In genomic region chr6:137936268-137936667, GRCm38 (mm10) we compare ENCODE assay signal across 11 mouse cellular contexts.
"Had no signal": no experiment of that assay in that cellular context is flagged by ENCODE, and none has a peak within 500 bp of the region (broad histone marks: within the 10 kb centered on the region; RNA-seq: fewer than 3 reads in every experiment).

No protein-coding gene starts in this region.

- H3K9ac ChIP-seq: limb, embryonic 12.5 days; liver, embryonic 13.5 days; liver, postnatal 0 days; neural tube, embryonic 12.5 days had no signal

- H3K4me2 ChIP-seq: limb, embryonic 12.5 days; liver, embryonic 13.5 days; neural tube, embryonic 12.5 days had no signal

- H3K9me3 ChIP-seq: limb, embryonic 12.5 days; liver, embryonic 13.5 days; neural tube, embryonic 12.5 days had no signal

- H3K36me3 ChIP-seq: limb, embryonic 12.5 days; liver, embryonic 13.5 days; neural tube, embryonic 12.5 days had no signal

- ATAC-seq: inflammation-experienced regulatory T-cells, adult 6 months; intestine, postnatal 0 days; liver, postnatal 0 days had no signal

- DNase-seq: kidney, adult 8-10 months; kidney, postnatal 25 days; liver; liver, embryonic 13.5 days; liver, postnatal 0 days; midbrain, embryonic 14.5 days; thymus, postnatal 36 days had no signal

- H3K4me1 ChIP-seq: limb, embryonic 12.5 days; liver, embryonic 13.5 days; neural tube, embryonic 12.5 days had no signal

- H3K27me3 ChIP-seq: limb, embryonic 12.5 days; liver, embryonic 13.5 days; neural tube, embryonic 12.5 days had no signal

- H3K27ac ChIP-seq: limb, embryonic 12.5 days; liver, embryonic 13.5 days; neural tube, embryonic 12.5 days had no signal

- H3K4me3 ChIP-seq: limb, embryonic 12.5 days; liver, embryonic 13.5 days; neural tube, embryonic 12.5 days had no signal
